Mouse (Mus musculus) thymus, postnatal 0 days (tissue): ENCODE measurements at regions not wholly inside any gene's neighbourhood (a gene's known extent, or its start where the extent isn't known, plus 50 kb on each side); places are given as distances from the start of the nearest gene placed in this dataset.

Experiments
- DNase-seq: peaks from one replicate; pipeline ENCODE4 v3.0.0-alpha.2; 2015; ENCODE audit warnings: low spot score

DNA sequence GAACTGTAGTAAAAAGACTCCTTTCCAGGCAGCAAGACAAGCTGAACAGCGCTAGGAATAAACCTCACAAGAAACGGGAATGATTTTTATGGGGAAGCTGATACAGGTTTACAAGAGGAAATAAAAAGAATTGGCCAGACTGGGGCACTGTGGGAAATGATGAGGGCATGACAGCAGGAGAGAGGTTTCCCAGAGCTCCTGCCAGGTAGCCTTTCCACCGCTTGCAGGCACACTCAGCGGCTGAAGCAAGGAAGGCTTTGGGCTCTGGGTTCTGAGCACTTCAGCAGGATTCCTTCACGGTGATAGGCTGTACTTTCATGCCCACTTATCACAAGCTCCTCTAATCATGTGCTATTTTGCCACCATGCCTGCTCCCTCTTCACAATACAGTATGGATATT lies 114.2 kb upstream of the Syt13 start:
- DNase-seq = no peak

DNA sequence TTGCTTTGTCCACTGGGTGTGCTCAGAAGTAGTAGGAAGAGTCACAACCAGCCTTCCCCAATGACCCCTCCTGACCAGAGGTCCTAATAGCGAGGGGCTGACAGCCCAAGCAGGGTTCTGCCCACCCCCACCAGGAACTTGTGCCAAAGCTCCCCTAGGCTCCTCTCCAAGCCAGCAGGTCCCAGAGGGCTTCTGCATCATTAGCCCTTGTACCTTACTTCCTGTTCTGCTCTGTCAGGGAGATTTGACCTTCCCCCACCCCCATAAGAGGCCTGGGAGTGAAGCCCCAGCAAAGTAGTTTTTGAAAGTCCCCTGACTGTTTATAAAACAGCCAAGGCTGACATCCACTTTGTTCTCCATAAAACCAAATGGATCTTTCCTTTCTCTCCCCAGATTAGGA lies 110.0 kb upstream of the Syt13 start:
- no peak for DNase-seq

DNA sequence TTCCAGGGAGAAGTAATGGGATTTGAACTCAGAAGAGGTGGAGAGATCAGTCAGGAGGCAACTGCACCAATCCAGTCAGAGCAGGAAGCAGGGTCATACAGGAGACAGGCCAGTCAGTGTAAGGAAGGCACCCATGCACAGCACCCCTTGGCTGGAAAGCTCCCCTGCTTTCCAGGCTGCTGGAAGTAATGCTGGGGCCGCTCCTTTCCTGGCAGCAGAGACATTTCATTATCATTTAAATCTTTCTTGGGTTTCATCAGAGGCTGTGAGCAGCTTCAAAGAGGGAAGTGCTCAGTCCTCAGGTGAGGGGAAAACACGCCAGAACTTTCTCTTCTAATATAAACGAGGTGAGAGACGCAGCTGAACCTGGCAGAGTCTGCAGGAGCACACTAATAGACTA lies 109.1 kb upstream of the Syt13 start:
- no peak for DNase-seq

DNA sequence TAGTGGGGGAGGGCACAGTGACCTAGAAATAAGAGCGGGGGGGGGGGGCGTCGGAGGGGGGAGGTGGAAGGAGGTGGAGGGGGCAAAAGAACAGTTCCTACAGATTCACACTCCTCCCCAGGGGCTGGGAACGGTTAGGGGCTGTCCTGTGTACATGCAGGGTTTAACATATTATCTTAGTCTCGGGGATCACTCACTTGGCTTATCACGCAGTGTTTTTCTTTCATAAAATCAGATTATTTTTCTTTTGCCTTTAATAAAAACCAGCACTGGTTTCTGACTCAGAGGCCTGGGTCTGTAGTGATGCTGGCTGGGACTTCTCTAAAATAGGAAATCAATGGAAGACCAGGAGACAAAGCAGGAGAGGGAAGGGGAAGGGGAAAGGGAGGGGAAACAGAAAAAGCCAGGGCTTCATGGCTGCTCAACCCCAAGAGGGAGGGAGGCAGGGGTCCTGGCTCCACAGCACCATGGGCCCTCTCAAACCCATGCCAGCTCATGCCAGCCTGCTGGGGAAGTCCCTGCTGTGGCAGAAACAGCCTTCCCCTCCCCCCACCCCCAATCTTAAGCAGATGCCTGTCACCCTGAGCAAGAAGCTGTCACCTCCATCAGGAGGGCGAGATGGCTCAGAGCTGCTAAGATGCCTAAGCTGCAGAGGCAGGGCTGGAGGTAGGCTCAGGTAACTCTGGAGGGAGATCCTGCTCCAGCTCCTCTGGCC lies 108.3 kb upstream of the Syt13 start:
- DNase-seq = no peak

DNA sequence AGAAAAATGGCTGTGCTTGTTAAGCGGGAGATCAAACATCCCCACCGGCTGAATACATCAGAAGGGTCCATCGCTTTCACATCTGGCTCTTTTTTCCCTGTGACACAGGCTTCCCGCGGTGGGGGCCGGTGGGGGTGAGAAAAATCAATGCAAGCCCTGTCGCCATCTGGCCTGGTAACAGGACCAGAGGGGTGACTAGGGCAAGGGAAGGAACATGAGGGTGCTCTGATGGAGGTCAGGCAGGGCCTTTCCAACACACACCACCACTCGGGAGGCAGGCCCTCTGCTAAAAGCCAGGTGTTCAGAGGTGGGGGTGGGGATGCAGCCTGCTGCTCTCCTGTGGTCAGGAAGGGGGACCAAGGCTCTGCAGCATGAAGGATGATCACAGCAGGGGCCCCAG lies 107.5 kb upstream of the Syt13 start:
- DNase-seq = peak; percentile 21

DNA sequence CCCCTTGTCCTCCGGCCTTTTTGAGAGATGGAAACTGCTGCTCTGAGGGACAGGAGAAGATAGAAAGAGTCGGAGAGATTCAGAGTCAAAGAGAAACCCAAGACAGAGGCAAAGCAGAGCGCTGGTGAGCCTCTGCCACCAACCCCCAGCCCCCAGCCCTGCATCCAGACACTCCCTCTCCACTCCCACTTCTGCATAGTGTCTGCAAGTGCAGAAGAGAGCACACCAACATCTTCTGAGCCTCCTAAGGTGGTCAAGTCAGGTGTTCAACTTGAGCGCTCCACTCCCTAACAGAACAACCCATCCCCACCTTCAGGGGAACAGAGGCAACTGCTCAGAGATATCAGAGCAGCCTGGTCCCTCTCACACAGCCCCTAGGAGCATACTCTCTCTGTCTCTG lies 106.8 kb upstream of the Syt13 start:
- DNase-seq = no peak

DNA sequence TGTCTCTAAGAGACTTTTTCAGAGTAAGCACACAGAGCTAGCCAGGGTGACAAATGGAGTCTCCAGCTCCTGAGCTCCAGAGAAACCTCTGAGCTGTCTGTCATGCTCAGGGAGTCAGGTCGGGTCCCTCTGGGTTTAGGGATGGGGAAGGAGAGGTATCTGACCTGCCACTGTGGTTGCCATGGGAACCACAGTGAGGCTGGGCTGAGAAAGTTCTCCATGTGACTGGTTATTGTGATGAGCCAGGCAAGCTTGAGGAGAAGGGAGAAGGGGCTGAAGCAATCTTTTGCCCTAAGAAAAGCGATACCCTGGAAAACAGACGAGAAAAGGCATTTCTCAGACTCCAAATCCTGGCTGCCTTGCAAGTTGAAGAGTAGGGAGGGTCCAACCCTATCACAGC lies 105.7 kb upstream of the Syt13 start:
- DNase-seq = no peak

DNA sequence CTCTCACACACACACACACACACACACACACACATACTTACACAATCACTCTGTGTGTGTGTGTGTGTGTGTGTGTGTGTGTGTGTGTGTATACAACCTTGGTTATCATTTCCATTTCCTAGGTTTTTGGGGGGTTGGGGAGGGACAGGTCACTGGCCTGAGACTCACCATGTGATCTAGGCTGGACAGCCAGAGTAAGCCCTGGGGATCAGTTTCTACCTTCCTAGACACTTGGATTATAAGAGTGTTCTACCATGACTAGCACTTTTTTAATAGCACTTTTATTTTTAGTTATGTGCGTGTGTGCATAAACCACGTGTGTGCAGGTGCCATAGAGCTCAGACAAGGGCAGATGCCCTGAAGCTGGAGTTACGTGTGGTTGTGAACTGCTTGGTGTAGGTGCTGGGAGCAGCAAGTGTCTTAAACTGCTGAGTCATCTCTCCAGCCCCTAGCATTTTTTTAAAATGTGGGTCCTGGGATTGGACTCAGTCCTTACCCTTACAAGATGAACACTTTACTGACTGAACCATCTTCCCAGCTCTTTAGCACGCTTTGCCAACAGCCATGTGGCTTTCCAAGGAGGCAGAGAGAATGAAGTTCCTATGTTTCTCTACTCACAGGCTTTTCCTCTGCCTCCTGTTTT lies 105.1 kb upstream of the Syt13 start:
- DNase-seq = no peak

DNA sequence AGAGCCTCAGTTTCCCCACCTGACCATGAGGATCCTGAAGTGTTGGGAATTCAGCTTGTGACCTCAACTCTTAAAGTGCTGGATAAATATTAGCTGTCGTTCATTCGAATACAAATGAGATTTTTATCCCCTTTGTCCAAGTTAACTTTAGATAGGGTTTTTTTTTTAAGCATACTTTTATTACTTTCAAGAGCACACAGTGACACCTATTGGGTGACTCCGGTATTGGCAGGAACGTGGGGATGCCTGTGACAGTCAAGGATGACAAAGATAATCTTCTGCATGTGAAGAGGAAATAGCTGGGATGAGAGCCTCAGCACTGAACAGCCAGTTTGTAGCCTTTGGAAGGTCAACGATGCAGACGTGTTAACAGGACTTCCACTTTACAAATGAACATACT lies 103.9 kb upstream of the Syt13 start:
- peak; percentile 63 for DNase-seq

DNA sequence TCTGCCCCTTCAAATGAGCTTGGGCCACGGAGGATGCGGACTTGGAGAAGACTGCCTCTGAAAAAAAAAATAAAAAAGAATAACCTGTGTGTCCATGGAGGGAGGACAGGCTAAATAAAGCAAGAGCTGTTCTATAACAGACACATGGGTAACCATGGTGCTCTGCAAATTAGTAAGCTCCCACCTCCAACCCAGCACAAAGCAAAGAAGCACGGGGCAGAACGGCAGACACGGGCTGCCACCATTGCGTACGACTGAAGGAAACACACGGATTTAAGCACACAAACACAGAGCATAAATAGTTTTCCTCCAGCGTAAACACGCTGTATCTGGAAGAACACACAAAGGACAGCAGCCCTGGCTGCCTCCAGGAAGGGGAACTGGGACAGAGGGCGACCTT lies 101.9 kb upstream of the Syt13 start:
- no peak for DNase-seq

DNA sequence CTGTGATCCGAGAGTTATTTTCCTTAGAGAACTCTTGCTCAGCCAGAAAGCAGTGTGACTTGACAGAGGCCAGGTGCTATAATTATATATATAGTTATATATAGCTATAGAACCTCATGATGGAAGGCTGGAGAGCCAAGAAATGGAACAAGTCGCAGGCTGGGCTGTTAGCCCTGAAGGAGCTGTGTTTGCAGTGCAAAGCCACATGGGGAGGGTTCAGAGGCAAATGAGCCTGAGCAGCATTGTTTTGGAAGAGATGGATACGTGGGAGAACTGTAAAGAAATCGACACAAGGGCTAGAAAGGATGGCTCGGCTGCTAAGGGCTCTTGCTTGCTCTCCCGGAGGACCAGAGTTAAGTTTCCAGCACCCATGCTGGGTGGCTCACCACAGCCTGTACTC lies 95.3 kb upstream of the Syt13 start:
- DNase-seq = no peak

DNA sequence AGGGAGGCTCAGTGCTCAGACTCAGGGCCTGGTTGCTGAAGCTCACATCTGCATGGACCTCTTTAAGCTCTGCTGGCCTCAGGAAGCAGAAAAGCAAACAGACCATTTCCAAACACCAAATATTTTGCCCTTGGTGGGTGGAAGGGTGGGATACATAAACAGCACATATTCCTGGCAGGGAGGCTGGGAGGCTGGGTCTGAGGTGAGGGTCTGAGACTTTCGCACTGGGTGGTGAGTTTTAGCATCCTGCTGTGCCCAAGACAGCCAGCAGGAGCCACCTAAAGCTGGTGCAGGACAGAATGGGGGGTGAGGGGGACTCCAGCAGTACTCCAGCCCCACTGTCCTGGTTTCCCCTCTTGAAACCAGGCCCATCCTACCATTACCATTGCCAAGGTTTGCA lies 90.6 kb upstream of the Syt13 start:
- DNase-seq = no peak

DNA sequence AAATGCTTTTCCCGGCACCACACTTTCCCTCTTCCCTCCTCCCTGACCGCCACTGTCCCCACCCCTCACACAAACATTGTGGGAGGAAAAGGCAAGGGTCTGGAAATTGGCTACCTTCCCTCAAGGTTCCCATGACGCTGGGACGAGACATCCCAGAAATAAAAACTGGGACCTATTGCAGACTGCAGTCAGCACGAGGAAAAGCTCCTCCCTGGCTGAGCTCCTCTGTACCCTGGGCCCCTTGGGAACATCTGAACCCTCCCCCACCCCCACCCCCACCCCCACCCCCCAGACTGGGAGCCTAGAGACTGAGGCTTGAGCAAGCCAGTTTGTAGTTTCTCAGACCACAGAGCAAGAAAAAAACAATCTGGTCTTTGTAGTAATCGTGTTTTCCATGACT lies 89.5 kb upstream of the Syt13 start:
- no peak for DNase-seq

DNA sequence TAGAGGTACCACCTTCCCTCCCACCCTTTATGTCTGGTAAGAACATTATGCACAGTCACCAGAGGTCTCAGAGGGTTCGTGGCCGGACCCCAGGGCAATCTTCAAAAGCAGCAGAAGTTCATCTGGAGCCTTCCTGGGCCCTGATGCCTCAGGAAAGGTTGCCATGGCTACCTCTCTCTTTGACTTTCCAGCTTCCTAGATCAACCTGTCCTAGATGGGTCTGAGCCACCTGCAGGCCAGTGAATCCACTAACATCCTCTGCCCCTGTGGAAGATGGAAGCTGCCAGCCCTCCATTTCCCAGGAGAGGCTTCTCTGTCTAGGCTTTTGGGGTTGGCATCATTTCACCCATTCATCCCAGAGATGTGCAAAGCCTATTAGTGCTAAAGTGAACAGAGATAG lies 84.8 kb upstream of the Syt13 start:
- no peak for DNase-seq

DNA sequence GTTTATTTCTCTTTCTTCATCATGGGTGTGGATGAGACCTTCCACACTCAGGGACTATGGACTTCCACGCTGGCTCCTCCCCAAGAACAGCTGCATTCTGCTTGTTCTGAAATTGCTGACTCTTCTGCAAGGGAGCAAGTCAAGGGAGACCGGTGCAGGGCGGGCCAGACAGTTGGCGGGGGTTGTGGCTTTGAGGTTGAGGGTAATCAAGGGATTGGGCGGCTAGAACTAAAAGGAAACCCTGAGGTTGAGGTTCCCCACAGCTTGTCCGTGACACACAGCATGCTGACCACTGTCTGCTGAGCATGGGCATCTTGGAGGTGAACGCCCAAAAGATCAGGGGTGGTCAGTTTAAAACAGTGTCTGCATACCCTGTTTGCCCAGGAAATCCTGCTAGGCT lies 83.1 kb upstream of the Syt13 start:
- DNase-seq = no peak

DNA sequence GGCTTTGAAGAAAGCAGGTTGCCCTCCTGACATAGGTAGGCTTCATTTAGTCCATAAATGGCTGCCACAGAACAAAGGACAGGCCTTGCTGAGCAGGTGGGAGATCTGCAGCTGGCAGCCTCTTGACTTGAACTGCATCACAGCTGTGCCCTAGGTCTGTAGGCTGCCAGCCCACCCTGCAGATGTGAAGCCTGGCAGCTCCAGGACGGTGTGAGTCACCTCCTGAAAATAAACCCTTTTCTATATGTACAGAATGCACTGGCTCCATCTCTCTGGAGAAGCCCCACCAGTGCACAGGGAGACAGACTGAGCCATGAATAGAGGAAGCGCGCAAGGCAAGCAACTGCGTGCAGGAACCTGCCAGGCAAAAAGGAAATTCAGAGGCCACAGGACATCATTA lies 78.7 kb upstream of the Syt13 start:
- peak; percentile 29 for DNase-seq

DNA sequence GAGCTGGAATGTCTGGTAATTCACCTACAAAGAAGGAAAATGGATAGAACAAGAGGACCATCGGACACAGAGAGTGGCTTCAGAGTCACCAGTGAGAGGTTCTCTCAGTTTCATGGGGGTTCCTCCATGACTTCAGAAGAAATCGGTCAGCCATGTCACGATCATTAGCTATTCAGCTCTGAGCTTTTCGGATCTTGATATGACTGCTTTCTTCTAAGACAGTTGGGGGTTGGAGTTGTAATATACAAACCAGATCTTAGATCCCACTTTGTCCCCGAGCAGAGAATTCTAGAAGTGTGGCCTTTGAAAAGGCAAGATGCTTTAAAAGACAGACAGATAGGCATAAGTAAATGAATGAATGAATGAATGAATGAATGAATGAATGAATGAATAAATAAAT lies 76.9 kb upstream of the Syt13 start:
- no peak for DNase-seq

DNA sequence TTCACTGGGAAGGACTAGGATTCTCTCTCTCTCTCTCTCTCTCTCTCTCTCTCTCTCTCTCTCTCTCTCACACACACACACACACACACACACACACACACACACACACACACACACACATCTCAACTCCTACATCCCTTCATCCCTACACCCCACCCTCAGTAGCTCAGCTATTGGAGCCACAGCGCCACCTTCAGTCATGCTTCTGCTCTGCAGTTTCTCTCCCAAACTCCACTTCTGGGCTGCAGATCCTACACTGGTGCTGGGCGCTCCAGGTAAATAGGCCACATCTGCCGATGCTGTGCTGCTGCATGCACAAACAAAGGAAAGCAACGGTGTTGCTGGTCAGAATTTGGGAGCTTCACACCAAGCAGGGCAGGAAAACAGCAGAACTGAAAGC lies 74.9 kb upstream of the Syt13 start:
- peak; percentile 13 for DNase-seq

DNA sequence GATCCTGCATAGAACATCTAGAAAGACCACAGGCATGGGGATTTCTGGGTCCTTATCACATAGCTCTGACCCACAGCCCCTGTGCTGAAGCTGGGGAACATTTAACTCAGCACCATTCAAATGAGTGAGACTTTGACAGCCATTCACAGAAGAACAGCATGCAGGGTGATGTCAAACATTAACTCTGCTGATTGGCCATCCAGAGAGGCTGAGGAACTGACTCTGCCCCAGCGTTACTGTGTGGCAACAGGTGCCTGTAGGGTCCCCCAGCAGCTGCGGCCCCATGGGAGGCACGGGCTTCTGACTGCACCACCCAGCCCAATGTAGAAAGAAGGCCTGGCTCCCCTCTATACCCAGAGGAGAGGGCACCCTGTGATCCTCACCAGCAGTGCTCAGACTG lies 73.3 kb upstream of the Syt13 start:
- no peak for DNase-seq

DNA sequence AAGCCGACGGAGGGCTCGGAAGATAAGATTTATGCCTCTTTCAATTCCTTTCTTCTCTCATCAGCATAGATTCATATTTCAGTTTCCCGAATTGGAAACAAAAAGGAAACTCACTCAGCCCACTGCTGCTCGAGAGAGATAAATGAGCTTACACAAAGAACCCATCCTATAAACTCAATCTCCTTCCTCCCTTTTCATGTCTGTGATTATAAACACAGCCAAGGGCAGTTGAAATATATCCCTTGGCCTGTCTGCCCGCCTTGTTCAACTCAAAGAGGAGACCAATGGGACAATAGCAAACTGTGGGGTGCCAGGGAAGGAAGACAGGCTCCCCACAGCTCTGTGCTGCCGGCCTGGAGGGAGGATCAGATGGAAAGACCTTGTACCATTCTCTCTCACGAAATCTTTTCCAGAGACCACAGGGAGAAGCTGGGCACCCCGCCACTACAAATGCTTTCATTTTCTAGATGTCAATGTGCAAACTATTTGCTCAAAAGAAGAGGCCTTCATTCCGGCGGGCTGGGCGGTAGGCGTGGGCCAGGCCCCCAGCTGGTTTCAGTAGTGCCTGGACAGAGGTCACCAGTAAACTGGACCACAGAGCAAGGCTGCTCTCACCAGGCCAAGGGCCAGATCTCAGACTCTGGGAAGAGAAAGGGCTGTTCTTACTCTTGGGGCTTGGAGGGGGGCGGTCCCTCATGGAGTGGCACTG lies 69.7 kb upstream of the Syt13 start:
- DNase-seq = no peak

DNA sequence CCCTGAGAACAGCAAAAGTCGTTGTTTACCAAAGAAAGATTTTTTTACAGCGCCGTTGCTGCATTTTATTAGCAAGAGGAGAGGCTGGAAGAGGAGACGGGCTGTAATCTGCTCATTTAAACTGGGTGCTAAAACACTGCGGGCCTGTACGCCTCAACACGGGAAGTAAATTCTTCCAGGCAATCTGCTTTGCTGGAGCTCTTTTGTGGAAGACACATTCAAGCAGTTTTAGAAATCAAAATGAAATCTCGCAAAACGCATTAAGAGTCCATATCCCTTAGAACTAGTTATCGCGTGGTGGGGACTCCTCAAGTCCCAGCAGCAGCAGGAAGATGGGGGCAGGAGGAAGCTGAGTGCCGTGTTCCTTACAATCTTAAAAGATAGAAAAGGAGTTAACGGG lies 65.9 kb upstream of the Syt13 start:
- DNase-seq = no peak

DNA sequence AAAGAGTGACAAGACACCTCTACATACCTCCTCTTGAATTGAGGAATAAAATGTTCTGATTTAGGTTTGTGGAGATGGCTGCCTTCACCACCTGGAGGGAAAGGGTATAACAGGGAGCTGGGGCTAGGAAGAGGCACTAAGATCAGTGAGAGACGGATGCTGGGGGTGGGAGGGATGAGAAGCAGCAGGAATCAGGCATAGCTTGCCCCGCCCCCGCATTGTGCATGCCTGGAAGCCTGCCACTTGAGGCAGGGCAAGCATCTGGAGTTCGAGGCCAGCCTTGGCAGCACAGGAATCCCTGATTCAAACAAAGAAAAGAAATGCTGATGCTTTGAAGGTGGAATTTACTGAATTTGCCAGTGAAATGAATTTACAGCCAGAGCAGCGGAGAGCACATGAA lies 63.6 kb upstream of the Syt13 start:
- no peak for DNase-seq

DNA sequence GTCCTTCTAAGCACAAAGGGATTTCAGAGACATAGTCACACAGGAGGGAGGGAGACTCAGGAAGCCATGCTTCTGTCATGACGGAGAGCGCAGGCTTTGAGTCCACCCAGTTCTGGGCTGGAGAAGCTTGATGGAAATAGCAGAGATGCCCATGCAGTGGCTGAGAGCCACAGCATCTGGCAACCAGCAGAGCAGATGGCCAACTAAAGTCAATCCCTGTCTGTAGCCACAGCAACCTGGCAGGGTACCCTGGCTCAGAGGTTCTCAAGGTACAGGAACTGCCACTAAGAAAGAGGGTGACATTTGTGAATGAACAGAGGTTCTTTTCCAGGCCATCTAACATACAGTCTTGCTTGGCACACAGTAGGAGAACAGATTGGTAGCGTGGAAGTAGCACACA lies 61.7 kb upstream of the Syt13 start:
- no peak for DNase-seq
